Mouse (Mus musculus): ENCODE results near the gene Lrrc29.

- peak; percentile 35; the same call in 1 of the 2 replicates for TF ChIP-seq POLR2A (IDR thresholded peaks at IDR 0.05; ENCODE audit: borderline replicate concordance, extremely low read depth, low read depth, low read length)
- no peak for TF ChIP-seq CTCF (IDR thresholded peaks at IDR 0.05; ENCODE audit: insufficient read depth, low read length)
Observed at GRCm38 (mm10) chr8:105339886-105340635, 14.0 kb upstream of the Lrrc29 start.
